Mouse (Mus musculus) ES-CJ7 (cell line): ENCODE results near the gene Pmm2.

Experiments
- DNase-seq: peaks from one replicate; pipeline ENCODE4 v3.0.0; 2011; ENCODE audit warnings: low read depth, low spot score

The Pmm2 gene

DNA sequence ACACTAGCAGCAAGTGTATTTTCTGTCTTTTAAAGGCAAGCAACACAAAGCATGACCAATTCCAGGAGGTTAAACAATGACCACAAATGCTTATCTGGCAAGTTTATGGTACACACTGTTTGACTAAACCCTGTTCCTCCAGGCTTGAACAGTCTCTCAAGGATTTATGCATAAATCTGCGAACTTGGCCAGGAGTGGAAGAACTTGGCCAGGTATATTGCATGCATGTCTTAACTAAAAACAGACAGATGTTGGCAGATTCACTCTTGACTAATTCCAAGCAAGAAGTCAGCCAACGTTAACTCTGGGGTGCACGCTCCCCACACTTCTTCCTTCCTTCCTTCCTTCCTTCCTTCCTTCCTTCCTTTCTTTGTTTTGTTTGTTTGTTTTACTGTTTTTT is 42.3 kb downstream of the Pmm2 start:
- DNase-seq, result no peak

DNA sequence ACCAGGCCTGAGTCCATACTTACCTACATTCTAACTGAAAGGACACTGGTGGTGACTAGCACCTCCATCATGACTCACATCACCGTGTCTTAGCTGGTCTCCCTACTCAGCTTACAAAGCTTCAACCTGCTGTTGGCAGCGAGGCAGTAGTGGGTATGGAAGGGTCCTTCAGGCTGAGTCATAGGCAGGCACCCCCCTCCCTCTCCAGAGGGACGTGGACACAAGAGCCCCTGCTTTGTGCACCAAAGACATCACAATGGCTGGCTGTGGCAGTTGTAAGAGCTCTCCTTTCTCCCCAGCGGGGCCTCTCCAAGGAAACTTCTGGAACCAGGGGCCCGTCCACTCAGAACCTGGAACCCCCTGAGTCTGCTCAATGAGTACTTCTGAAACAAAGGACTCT is 43.0 kb downstream of the Pmm2 start, which contains the start of gene Gm5767:
Gm5767 (plus strand) TSS at position 301 of the 400 bp plus-strand sequence.
- no peak for DNase-seq

DNA sequence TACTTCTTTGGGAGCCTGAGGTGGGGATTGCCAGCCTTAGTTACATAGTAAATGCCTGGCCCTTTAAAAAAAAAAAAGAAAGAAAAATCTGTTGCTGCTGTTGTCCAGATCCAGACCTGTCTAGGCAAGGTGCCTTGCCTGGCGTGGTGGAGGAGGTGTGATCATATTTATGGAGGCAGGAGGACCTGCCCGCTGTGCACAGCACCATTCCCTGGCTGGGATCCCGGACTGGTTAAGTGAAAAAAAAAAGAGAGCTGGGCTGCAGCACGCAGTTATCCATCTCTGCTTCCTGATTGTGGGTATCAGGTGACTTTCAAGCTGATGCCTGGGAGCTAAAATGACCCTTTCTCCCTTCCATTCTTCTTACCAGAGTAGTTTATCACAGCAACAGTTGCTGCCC is 47.6 kb downstream of the Pmm2 start:
- DNase-seq, result no peak

DNA sequence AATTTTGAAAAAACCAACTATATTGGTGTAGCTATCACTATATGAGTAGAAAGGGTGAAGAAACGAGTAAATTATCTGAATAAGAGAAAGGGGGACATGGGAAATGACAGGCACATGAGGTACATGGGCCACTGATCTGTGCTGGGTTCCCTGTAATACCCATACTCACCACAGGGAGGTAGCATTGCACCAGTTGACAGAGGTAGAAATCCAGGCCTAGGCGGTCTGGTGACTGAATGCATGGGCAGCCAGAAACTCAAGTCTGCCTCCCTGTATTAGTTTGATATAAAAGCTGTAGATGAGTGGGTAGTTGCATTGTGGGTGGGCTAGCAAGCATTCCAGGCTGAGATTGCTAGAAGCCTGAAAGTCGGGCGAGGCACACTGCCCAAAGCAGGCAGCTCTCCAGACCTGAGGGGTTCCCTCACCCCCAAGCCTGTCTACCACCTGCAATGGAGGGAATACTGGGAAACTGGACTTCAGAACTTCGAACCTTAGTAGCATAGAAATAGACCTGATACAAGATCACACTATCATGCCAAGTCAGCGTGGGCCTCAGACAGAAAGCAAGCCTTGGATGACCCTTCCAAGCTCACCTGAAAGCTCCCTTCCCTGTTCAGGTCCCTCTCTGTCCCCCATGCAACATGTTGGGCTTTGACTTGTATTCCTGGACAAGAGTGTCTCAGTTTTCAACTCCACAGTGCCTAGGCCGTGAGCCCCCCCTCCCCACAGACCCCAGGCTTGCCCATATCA is 48.8 kb downstream of the Pmm2 start:
- DNase-seq, result peak; percentile 83

DNA sequence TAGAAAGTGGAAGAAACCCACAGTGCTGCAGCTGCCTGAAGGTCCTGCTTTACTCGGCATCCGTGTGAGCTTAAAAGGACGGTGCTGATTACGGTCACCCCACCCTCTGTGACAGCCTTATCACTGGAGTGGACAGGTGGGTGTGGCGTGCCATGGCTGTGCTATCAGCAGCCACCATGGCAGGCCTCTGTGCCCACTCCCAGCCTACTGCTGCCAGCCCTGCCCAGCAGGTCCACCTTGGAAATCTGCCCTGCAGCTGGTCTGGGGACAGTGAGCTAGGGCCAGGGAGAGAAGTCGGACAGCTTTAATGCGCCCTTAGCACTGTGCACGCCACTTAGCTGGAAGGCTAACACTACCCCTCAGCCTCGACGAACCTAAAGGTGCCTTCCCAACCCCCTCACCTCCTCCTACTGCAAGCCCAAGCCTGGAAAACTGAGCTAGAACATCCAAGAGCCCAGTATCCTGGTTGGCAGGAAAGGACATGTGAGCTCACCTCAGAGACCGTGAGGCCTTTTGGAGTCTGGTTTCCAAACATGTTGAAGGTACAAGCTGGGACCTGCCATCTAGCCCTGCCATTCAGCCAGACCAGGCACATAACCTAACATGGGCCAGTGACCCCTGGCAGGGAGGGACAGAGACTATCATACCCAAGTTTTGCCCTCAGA is 49.5 kb downstream of the Pmm2 start:
- DNase-seq, result no peak

DNA sequence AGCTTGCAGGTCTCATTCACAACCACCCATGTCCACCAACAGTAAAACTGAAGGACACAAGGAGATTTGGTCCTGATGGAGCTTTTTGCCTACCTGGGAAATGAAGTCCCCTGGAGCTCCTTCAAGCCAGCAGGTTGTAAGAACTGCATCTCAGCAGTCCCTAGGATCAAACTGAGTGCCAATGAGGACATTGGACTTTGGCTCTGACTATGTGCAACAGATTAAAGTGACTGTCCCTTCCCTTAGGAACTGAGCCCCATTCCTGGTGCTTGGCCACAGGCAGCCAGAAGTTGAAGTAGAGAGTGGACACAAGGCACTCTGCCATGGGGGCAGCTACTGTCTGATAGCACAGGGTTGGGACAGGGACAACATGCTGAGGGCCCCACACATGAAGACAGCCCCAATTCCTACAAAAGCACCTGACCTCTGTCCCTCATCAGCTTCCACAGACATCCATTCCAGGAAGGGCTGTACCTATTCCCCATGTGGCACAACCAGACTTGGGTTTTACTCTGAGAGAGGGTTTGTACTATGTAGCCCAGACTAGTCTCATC is 50.2 kb downstream of the Pmm2 start:
- no peak for DNase-seq

DNA sequence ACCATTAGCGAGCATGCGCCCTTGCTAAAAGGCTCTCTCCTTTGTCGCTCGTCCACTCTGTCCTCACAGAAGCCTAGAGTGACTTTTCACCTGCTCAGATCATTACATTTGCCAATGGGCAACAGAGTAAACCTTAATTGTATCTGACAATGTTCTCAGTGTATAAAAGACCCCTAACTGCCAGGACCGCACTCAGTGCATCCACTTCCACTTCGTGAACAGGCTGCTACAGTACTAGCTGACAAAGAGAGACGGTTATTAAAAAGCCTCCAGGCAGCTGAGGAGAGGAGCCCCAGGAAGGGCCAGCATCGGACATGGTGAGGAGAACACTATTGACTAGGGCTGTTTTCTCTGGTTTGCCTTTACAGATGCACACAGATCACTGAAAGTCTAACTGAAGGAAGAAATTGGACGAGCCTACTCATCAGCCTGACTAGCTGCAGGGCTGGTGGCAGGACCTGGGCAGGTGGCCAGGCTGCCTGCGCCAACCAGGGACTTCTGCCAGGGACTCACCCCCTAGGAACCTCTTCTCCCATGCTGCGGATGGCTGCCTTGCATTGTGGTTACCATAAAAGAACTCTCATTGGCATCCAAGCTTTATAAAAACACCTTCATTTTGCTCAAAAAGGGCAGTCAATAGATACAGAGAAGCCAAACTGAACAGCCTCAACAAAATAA is 52.6 kb downstream of the Pmm2 start:
- no peak for DNase-seq

DNA sequence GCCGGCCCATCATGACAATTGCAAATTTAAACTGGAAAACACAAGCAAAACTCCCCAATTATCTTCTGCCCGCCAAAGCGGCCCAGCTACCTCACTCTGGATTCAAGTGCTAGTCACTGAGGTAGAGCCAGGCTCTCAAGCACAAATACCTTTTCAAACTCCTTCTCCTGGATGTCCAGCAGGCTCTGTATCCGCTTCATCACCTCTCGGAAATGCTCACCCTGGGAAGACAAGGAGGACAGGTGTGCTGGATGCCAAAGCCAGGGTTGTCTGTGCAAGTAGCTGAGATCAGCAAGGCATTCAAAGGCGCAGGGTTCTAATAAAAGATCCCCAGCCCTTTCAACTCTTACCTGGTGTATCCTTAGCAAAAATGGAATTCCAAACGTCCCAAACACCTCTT is 53.7 kb downstream of the Pmm2 start:
- DNase-seq, result no peak

DNA sequence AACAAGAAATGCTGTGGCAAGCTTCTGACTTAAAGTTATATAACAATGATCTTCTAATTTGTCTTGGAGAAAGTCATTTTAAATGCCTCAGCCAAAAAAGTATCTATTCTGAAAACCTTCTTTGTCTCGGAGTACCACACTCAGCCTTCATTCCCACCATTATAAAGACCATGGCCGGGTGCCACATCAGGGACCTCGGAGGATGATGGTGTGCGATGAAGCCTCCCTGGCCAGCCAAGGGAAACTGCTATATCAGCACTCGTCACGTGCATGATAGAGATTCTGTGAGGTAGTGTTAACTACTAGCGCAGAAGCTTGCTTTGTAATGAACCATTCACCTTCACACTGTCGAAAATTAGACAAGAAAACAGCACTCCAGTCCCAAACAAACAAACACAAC is 62.1 kb downstream of the Pmm2 start:
- DNase-seq, result no peak

DNA sequence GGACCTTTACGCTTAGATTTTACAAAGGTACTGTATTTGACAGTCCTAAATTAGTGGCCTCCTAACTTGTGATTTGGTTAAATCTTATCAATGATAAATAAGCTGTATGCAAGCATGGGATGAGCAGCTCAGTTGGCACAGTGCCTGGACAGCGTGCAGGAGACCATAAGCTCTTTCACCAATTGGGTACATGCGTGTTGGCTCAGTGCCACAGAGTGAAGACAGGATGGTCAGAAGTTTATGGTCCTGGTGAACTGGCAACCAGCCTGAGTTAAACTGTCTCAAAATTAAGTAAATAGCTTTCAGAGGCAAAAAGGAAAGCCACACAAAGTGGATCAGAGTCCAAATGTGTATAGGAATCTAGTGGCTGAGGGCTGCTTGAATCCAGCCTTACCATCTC is 63.1 kb downstream of the Pmm2 start:
- DNase-seq, result no peak

DNA sequence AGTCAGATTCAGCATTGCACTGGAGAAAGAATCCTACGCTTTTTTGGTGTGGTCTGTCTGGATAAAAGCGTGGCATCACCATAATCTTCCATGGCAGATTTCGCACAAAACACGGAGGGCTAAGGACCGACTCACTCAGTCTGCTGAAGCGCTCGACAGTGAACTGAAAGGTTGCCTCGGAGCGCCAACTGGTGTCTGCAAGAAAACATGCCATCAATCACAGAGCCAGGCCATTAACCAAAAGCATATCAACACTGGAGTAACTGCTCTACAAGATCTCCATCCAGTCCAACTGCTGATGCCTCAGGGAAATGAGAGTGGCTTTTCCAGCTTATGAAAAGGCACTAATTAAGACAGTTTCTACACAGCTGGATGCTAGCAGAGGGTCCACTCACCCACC is 74.5 kb downstream of the Pmm2 start:
- no peak for DNase-seq
